Mouse (Mus musculus) midbrain, embryonic 14.5 days (tissue): ENCODE measurements around the gene C2cd2l. TPM values are rescaled to one million over a fixed set of nuclear protein-coding genes. Genes with fewer than 3 reads are reported as not detected.
"Not testable (repeated sequence)": the region's sequence is repeated elsewhere in the genome, so short reads cannot be mapped to it uniquely, and the experiment has no call there.

ENCODE experiments used
- ATAC-seq: fragments of 200-750 bp; cut with Nextera tagmentation; 2 replicates; pipeline ENCODE4 v1.8.0; 2017; ENCODE audit warnings: moderate number of reproducible peaks, moderate library complexity; ENCODE audit not compliant: low FRiP score, low TSS enrichment
- DNase-seq: peaks from one replicate; pipeline ENCODE4 v3.0.0-alpha.2; 2015
- H3K27ac ChIP-seq: fragments of 300-500 bp; sonication (generic); replicated peaks from 2 replicates; pipeline ENCODE4 v1.5.1; 2014; ENCODE audit warnings: mild to moderate bottlenecking, low read depth, low read length, moderate library complexity
- H3K27me3 ChIP-seq: fragments of 300-500 bp; sonication (generic); 2 replicates; pipeline ENCODE4 v1.6.1; 2014; ENCODE audit warnings: low read length, control low read depth, mixed read lengths; ENCODE audit not compliant: control insufficient read depth, insufficient read depth
- H3K36me3 ChIP-seq: fragments of 300-500 bp; sonication (generic); 2 replicates; pipeline ENCODE4 v1.6.1; 2014; ENCODE audit warnings: low read length, control low read depth; ENCODE audit not compliant: control insufficient read depth, insufficient read depth
- H3K4me1 ChIP-seq: fragments of 300-500 bp; sonication (generic); 2 replicates; pipeline ENCODE4 v1.6.1; 2014; ENCODE audit warnings: mild to moderate bottlenecking, antibody characterized with exemption, low read length, control low read depth; ENCODE audit not compliant: control insufficient read depth, insufficient read depth
- H3K4me2 ChIP-seq: fragments of 300-500 bp; sonication (generic); 2 replicates; pipeline ENCODE4 v1.6.1; 2014; ENCODE audit warnings: mild to moderate bottlenecking, low read length, moderate library complexity
- H3K4me3 ChIP-seq: fragments of 300-500 bp; sonication (generic); replicated peaks from 2 replicates; pipeline ENCODE4 v1.5.1; 2014; ENCODE audit warnings: low read depth, low read length
- H3K9ac ChIP-seq: fragments of 300-500 bp; sonication (generic); replicated peaks from 2 replicates; pipeline ENCODE4 v1.6.1; 2014; ENCODE audit warnings: mild to moderate bottlenecking, low read length, moderate library complexity
- H3K9me3 ChIP-seq: fragments of 300-500 bp; sonication (generic); 2 replicates; pipeline ENCODE4 v1.6.1; 2016; ENCODE audit warnings: low read length, control low read depth, mixed read lengths; ENCODE audit not compliant: control insufficient read depth
- WGBS: fragments of 180-500 bp; shearing (Covaris S2); extraction: QIAGEN DNeasy Blood & Tissue Kit; methylation state at CpG from one replicate; pipeline ENCODE4 v1.1.7; 2014; 5-methylcytosine and 5-hydroxymethylcytosine counted together
- polyA plus RNA-seq: library from polyadenylated mRNA; unstranded; fragments of >200 nt; fragmentation: Nextera tagmentation; extraction: Ambion mirVana; gene quantifications from 2 replicates; pipeline ENCODE4 v1.2.1, GENCODE M21; 2014

Gene C2cd2l
- 25.2 and 25.5 TPM in 2 replicates for polyA plus RNA-seq

DNA sequence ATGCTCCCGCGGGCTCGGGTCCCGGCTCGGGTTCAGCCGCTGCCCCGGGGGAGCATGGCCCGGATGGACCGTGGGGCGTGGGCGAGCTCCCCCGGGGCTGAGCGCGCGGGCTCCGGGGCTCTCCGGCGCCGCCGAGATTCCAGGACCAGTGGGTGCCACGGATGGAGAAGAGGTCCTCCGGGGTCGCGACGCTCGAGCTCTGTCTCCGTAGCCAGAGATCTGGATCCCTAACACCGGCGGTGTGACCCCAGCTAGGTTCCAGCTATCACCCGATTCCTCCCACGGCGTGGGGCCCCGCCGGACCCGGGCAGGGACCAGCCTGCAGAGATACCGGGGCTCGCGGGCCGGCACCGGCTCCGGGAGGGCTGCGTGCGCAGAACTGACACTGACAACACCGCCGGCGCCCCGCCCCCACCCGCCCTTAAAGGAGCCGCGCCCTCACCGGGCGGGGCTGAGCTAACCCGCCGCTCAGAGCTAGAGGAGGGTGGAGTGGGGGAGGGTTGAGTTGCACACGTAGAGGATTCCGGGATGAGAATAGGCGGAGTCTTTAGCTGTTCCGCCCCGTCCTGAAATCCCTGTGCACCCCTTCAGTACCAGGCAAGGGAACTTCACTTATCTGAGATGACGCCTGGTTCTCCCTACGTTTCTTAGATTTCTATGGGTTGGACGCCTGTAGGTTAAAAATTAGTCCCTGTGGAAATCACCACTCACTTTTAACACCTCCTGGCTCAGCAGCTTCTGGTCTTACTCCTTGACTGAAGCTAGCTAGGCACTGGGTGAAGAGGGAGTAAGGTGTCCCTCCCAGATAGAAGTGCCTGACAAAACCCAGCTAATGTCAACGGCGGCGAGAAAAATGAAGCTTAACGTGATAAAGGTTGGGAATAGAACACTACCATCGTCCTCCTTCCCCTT, at the start of gene C2cd2l:
Gene C2cd2l (minus strand): TSS at position 399 of the 912 bp plus-strand sequence.
- under 1% methylated on average over 65 of the region's 67 CpGs for WGBS
- DNase-seq (peak; percentile 99), ATAC-seq (peak; percentile 99)
- peaks cover 13% of the 10 kb centered on the region for H3K36me3 ChIP-seq
- H3K4me1 ChIP-seq: peaks cover 33% of the 10 kb centered on the region
- no peaks in the 10 kb centered on the region for H3K27me3 ChIP-seq
- H3K4me2 ChIP-seq: peak within 1 kb of the TSS; percentile 87
- H3K9ac ChIP-seq: peak within 1 kb of the TSS; percentile 92
- peak within 1 kb of the TSS; percentile 80 for H3K27ac ChIP-seq
- H3K9me3 ChIP-seq: no peaks in the 10 kb centered on the region
- H3K4me3 ChIP-seq: peak within 1 kb of the TSS; percentile 94

DNA sequence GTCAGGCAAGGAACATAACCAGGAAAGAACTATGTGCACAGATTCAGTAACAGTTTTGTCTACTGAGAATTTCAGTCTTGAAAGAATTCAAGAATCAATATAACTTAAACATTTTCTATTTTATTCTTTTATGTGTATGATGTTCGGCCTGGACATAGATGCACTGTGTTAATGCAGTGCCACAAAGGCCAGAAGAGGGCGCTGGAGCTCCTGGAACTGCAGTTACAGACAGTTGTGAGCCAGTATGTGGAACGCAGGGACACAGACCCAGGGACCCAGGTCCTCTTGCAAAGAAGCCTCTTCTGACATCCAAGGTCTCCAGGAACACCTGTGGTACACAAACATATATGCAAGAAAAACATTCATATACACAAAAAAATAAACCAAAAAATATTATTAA, 44.4 kb upstream of the C2cd2l start:
- WGBS: 66% methylated on average over 3 of the region's 3 CpGs
- H3K9ac ChIP-seq: no peak overlapping the region
- H3K4me1 ChIP-seq: peaks cover 7% of the 10 kb centered on the region
- DNase-seq (no peak), ATAC-seq (no peak)
- peaks cover 3% of the 10 kb centered on the region for H3K36me3 ChIP-seq
- no peak overlapping the region for H3K27ac ChIP-seq
- no peaks in the 10 kb centered on the region for H3K9me3 ChIP-seq
- H3K4me3 ChIP-seq: no peak overlapping the region
- H3K4me2 ChIP-seq: no peak overlapping the region
- no peaks in the 10 kb centered on the region for H3K27me3 ChIP-seq

GRCm38 (mm10) chr9:44361931-44362330, 41.8 kb upstream of the C2cd2l start:
- H3K9me3 ChIP-seq, H3K27me3 ChIP-seq, H3K4me1 ChIP-seq, DNase-seq, H3K9ac ChIP-seq: not testable (repeated sequence)
- peak; percentile 53; the same call in 1 of the 2 replicates for ATAC-seq
- Histone ChIP-seq H3K36me3 (peaks cover 21% of the 10 kb centered on the region), H3K4me2 (peak overlapping the region; percentile 87), H3K4me3 (peak overlapping the region; percentile 90), H3K27ac (peak overlapping the region; percentile 58)
- WGBS: 41% methylated on average over 4 of the region's 4 CpGs

DNA sequence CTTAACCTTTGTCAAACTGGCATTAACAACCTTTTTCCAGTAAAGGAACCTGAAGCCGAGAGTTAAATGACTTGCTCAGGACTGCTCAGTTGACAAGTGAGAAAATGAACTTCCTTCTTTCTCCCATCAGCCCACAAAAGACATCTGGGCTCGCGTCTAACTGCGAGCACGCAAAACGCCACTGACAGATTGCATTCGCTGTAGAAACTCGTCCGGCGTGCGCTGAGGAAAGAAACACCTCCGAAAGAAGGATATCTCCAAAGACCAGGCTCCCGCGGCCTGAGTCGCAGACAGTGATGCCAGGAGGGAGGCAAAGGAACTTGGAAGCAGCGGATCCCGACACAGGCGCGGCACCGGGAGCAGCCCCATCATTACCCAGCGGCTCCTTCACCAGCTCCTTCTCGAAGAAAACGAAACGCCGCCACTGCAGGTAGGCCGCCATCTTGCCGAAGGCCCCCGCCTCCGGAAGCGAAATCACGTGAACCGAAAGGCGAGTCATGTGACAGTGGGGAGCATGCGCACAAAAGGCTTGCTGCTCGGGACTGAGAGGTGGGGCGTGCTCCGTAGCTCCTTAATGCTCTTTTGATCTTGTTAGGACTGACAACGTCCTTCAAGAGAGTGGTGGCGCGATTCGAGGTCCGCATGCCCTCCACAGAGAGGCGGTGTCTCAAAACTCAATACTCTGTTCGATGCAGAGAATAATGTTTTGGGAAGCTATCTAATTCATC, 41.3 kb upstream of the C2cd2l start, which contains the start of gene Vps11:
Gene Vps11 (minus strand): TSS at position 481 of the 728 bp plus-strand sequence.
- ATAC-seq (peak; percentile 91), DNase-seq (peak; percentile 98)
- H3K27ac ChIP-seq: peak within 1 kb of the TSS; percentile 58
- H3K9ac ChIP-seq: peak within 1 kb of the TSS; percentile 79
- no peaks in the 10 kb centered on the region for H3K9me3 ChIP-seq
- no peaks in the 10 kb centered on the region for H3K27me3 ChIP-seq
- H3K4me2 ChIP-seq: peak within 1 kb of the TSS; percentile 87
- peaks cover 7% of the 10 kb centered on the region for H3K4me1 ChIP-seq
- WGBS: under 1% methylated on average over 44 of the region's 44 CpGs
- peak within 1 kb of the TSS; percentile 90 for H3K4me3 ChIP-seq
- peaks cover 27% of the 10 kb centered on the region for H3K36me3 ChIP-seq

DNA sequence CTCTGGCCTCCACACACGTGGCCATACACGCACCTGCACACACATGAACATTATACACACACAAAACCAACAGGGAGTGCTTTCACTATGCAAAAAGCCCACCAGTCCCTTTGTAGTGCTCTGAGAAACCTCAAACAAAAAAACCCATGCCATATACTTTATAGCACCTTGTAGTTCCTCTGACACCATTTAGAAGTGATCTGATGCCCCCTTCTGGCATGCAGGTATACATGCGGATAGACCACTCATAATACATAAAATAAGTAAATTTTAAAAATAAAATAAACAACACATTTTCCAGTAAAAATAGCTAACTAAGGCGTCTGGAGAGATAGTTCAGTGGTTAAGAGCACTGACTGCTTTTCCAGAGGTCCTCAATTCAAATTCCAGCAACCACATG, 37.1 kb upstream of the C2cd2l start:
- no peak overlapping the region for H3K27ac ChIP-seq
- no peak overlapping the region for H3K4me2 ChIP-seq
- H3K4me1 ChIP-seq: peaks cover 7% of the 10 kb centered on the region
- peaks cover 69% of the 10 kb centered on the region for H3K36me3 ChIP-seq
- DNase-seq (peak; percentile 73), ATAC-seq (no peak)
- no peaks in the 10 kb centered on the region for H3K27me3 ChIP-seq
- 79% methylated on average over 4 of the region's 4 CpGs for WGBS
- no peak overlapping the region for H3K4me3 ChIP-seq
- no peaks in the 10 kb centered on the region for H3K9me3 ChIP-seq
- no peak overlapping the region for H3K9ac ChIP-seq

DNA sequence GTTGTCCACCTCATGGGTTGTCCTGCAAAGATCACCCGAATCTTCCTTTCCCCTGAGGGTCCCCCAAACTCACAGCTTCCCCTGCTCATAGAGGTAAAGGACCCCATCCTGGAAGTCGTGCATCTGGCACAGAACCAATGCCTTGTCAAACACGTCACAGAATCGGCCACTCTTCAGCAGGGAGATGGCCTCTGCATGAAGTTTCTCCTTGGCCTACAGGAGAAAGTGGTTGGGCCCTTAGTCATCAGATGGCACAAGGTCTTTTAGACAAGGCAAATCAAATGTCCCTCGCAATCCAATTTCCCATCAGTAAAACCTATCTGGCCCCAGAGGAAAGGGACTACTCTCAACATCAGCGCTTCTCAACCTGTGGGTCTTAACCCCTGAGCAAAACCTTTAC, 33.1 kb upstream of the C2cd2l start:
- ATAC-seq (no peak), DNase-seq (no peak)
- 96% methylated on average over 6 of the region's 6 CpGs for WGBS
- no peak overlapping the region for H3K4me3 ChIP-seq
- H3K27me3 ChIP-seq: no peaks in the 10 kb centered on the region
- no peak overlapping the region for H3K27ac ChIP-seq
- H3K4me1 ChIP-seq: no peaks in the 10 kb centered on the region
- H3K9ac ChIP-seq: no peak overlapping the region
- no peak overlapping the region for H3K4me2 ChIP-seq
- peaks cover 94% of the 10 kb centered on the region for H3K36me3 ChIP-seq
- H3K9me3 ChIP-seq: no peaks in the 10 kb centered on the region

DNA sequence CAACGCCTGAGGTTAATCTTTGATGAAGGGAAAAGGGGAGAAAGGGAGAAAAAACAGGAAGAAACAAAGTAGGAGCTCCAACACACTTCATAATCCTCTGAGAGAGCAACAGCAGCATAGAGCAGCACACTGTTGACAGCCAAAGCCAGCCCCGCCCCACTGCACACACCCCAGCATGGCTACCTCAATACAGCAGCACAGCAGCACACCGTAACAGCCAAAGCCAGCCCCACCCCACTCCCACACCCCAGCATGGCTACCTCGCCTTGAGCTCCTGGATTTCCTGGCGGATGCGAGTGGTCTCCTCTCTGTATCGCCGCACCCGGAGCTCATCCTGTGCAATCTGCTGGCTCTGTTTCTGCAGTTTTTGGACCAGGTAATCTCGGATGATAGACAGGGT, 32.3 kb upstream of the C2cd2l start:
- Histone ChIP-seq H3K4me3 (no peak overlapping the region), H3K27me3 (no peaks in the 10 kb centered on the region), H3K9ac (no peak overlapping the region), H3K9me3 (no peaks in the 10 kb centered on the region), H3K27ac (no peak overlapping the region), H3K36me3 (peaks cover 97% of the 10 kb centered on the region), H3K4me2 (no peak overlapping the region), H3K4me1 (no peaks in the 10 kb centered on the region)
- 94% methylated on average over 10 of the region's 10 CpGs for WGBS
- ATAC-seq (no peak), DNase-seq (no peak)

DNA sequence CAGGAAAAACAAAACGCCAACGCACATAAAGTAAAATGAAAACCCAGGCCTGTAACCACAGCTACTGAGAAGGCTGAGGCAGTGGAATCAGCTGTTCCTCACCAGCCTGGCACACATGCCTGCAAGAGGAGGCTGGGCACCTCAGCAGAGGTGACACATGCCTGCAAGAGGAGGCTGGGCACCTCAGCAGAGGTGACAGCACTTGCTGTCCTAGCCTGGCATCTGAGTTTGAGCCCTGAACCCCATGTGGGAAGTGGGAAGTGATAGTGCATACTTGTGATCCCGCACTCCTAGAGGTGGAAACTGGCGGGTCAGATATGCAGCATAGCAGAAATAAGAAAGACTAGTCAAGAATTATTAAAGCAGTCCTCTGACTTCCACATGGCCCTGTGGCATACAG, 31.3 kb upstream of the C2cd2l start:
- Histone ChIP-seq H3K4me2 (no peak overlapping the region), H3K36me3 (peaks cover 98% of the 10 kb centered on the region), H3K4me1 (no peaks in the 10 kb centered on the region), H3K27ac (no peak overlapping the region), H3K9me3 (no peaks in the 10 kb centered on the region), H3K4me3 (no peak overlapping the region), H3K27me3 (no peaks in the 10 kb centered on the region), H3K9ac (no peak overlapping the region)
- no peak for DNase-seq
- over 99% methylated on average over 4 of the region's 4 CpGs for WGBS
- no peak for ATAC-seq
